Mouse (Mus musculus): ENCODE measurements at regions not wholly inside any gene's neighbourhood (a gene's known extent, or its start where the extent isn't known, plus 50 kb on each side); places are given as distances from the start of the nearest gene placed in this dataset.

DNA sequence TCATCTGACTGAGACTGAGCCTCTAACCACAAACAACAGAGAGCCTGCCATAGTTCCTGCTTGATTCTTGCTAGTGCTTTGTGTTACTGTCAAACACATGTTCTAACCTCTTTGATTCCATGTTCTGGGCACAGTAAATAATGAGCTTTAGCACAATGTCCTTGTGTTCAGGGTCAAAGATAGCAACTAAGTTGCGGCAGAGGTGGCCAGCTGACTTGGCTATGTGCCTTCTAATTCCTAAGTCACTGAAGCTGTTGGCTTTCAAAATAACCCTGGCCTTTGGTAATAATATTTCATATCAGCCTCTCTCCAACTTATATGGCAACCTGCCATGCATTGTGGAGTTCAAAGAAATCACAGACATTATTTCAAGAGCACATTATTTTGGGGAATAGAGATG, 133.3 kb upstream of the 4933402D24Rik start:
- Histone ChIP-seq H3K4me3 (ENCODE audit: low read depth, low read length) (no peak overlapping the region), H3K4me2 (no peak overlapping the region), H3K36me3 (ENCODE audit: insufficient read depth) (no peaks in the 10 kb centered on the region), H3K9me3 (ENCODE audit: low read depth, low read length) (no peaks in the 10 kb centered on the region), H3K4me1 (ENCODE audit: insufficient read depth) (no peaks in the 10 kb centered on the region), H3K27ac (ENCODE audit: low read depth) (no peak overlapping the region), H3K27me3 (ENCODE audit: insufficient read depth, low read length) (no peaks in the 10 kb centered on the region), H3K9ac (no peak overlapping the region)
- no peak for TF ChIP-seq CTCF (IDR thresholded peaks at IDR 0.05; ENCODE audit: low read depth)
- DNase-seq (peak; percentile 68), ATAC-seq (ENCODE audit: insufficient read depth) (peak; percentile 14; the same call in 1 of the 2 replicates)
- 30% methylated on average over 1 of the region's 1 CpGs for WGBS

GRCm38 (mm10) chr1:63899631-63900577, 130.8 kb upstream of the 4933402D24Rik start:
- no peak overlapping the region for H3K4me3 ChIP-seq (ENCODE audit: low read depth, low read length)
- TF ChIP-seq CTCF (IDR thresholded peaks at IDR 0.05; ENCODE audit: low read depth), result no peak
- ATAC-seq (ENCODE audit: insufficient read depth) (no peak), DNase-seq (no peak)
- no peaks in the 10 kb centered on the region for H3K9me3 ChIP-seq (ENCODE audit: low read depth, low read length)
- no peaks in the 10 kb centered on the region for H3K27me3 ChIP-seq (ENCODE audit: insufficient read depth, low read length)
- no peak overlapping the region for H3K27ac ChIP-seq (ENCODE audit: low read depth)
- 78% methylated on average over 10 of the region's 10 CpGs for WGBS
- no peaks in the 10 kb centered on the region for H3K36me3 ChIP-seq (ENCODE audit: insufficient read depth)
- H3K4me2 ChIP-seq, result no peak overlapping the region
- no peaks in the 10 kb centered on the region for H3K4me1 ChIP-seq (ENCODE audit: insufficient read depth)
- H3K9ac ChIP-seq, result no peak overlapping the region

DNA sequence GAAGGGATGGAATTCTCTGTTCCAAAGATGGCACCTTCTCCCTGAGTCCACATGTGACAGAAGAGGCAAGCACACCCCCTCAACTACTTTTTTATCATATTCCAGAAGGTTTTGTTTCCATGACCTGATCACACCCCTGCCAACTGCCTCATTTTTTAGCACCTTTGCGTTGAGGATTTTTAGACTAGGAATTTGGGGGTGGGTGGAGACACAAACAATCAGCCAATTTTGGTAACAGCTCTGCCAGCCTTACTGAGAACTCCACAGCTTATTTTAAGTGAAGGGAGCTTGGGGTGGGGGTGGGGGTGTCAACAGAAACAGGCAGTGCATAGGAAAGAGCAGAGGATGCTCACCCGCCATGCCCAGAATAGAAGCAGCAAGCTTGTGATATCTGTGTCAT, 129.7 kb upstream of the 4933402D24Rik start:
- no peaks in the 10 kb centered on the region for H3K27me3 ChIP-seq (ENCODE audit: insufficient read depth, low read length)
- no peaks in the 10 kb centered on the region for H3K36me3 ChIP-seq (ENCODE audit: insufficient read depth)
- no peak overlapping the region for H3K9ac ChIP-seq
- ATAC-seq (ENCODE audit: insufficient read depth) (no peak), DNase-seq (no peak)
- H3K4me2 ChIP-seq, result no peak overlapping the region
- TF ChIP-seq CTCF (IDR thresholded peaks at IDR 0.05; ENCODE audit: low read depth), result no peak
- WGBS, result 63% methylated on average over 2 of the region's 2 CpGs
- H3K27ac ChIP-seq (ENCODE audit: low read depth), result no peak overlapping the region
- H3K4me1 ChIP-seq (ENCODE audit: insufficient read depth), result no peaks in the 10 kb centered on the region
- no peaks in the 10 kb centered on the region for H3K9me3 ChIP-seq (ENCODE audit: low read depth, low read length)
- no peak overlapping the region for H3K4me3 ChIP-seq (ENCODE audit: low read depth, low read length)

DNA sequence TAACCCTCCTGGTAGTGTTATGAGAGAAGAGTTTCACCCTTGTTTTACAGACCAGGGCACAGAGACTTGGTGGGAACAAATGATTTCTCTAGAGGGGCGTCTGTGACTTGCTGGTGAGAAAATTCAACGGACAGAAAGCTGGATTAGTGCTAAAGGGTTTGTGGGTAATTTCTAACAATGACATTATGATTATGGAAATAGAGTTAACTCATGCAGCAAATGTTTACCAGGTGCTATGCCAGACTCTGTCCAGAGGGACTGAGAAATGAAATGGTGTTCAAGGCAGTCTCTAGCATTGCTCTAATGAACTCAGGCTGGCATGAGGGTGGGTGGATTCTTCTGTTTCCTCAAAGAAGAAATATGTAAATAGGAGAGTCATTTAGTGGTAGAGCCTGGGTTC, 128.5 kb upstream of the 4933402D24Rik start:
- H3K4me1 ChIP-seq (ENCODE audit: insufficient read depth), result no peaks in the 10 kb centered on the region
- H3K4me2 ChIP-seq, result no peak overlapping the region
- DNase-seq (no peak), ATAC-seq (ENCODE audit: insufficient read depth) (no peak)
- no peaks in the 10 kb centered on the region for H3K9me3 ChIP-seq (ENCODE audit: low read depth, low read length)
- H3K9ac ChIP-seq, result no peak overlapping the region
- H3K27me3 ChIP-seq (ENCODE audit: insufficient read depth, low read length), result no peaks in the 10 kb centered on the region
- H3K36me3 ChIP-seq (ENCODE audit: insufficient read depth), result no peaks in the 10 kb centered on the region
- H3K4me3 ChIP-seq (ENCODE audit: low read depth, low read length), result no peak overlapping the region
- TF ChIP-seq CTCF (IDR thresholded peaks at IDR 0.05; ENCODE audit: low read depth), result no peak
- no peak overlapping the region for H3K27ac ChIP-seq (ENCODE audit: low read depth)
- WGBS, result 64% methylated on average over 2 of the region's 2 CpGs

DNA sequence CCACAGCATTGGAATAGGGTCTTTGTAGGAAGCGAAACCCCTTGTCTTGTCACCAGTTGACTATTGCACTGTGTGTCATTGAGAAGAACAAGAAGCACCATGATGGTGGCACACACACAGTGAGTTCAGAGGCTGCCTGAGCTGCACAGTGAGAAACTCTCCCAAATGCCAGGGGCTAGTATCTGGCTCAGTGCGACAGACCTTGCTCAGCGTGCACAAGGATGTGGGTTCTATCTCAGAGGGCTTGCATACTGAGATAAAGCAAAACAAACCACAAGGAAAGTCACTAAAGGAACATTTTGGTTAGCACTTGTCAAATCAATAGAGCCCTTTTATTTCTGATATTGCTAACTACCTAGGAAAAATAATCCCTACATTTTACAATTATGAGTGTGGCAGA, 110.5 kb upstream of the 4933402D24Rik start:
- no peaks in the 10 kb centered on the region for H3K9me3 ChIP-seq (ENCODE audit: low read depth, low read length)
- no peak for TF ChIP-seq CTCF (IDR thresholded peaks at IDR 0.05; ENCODE audit: low read depth)
- H3K27me3 ChIP-seq (ENCODE audit: insufficient read depth, low read length), result no peaks in the 10 kb centered on the region
- no peak overlapping the region for H3K4me3 ChIP-seq (ENCODE audit: low read depth, low read length)
- no peak overlapping the region for H3K9ac ChIP-seq
- ATAC-seq (ENCODE audit: insufficient read depth), result no peak
- no peak for DNase-seq
- H3K4me1 ChIP-seq (ENCODE audit: insufficient read depth), result peaks cover 16% of the 10 kb centered on the region
- no peak overlapping the region for H3K4me2 ChIP-seq
- 71% methylated on average over 3 of the region's 3 CpGs for WGBS
- H3K36me3 ChIP-seq (ENCODE audit: insufficient read depth), result no peaks in the 10 kb centered on the region
- no peak overlapping the region for H3K27ac ChIP-seq (ENCODE audit: low read depth)

DNA sequence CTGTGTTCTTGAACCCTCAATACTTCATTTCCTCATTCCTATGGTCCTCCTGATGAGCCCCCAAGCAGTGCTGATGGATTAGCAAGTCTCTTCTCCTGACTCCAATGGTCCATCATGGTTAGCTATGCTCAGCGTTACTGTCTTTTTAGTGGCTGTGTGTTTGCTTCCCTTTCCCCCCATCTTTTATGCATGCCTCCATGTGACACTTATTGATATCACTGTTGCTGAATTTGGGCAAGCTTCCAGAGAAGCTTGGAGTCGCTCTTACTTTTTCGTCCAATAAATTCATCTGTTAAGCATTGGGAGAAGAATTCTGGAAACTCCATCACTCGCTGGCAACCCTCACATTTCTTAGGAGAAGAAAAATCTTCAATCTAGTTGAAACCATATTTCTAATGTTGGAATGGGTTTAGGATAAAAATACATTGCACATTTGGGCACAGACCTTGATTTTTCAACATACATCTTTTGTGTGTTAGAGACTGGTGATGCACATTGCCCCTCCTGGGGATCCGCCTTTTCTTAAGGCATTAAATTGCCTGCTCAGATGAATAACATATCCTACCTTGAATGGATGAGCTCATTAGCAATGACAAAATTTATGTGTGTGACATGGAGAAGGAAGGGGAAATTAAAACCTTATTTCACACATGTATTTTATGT, 107.7 kb upstream of the 4933402D24Rik start:
- no peaks in the 10 kb centered on the region for H3K9me3 ChIP-seq (ENCODE audit: low read depth, low read length)
- 47% methylated on average over 5 of the region's 5 CpGs for WGBS
- no peak overlapping the region for H3K4me3 ChIP-seq (ENCODE audit: low read depth, low read length)
- ATAC-seq (ENCODE audit: insufficient read depth) (0 out of 2 replicates have a peak, but pooled peaks have one; percentile 8), DNase-seq (peak; percentile 79)
- no peak for TF ChIP-seq CTCF (IDR thresholded peaks at IDR 0.05; ENCODE audit: low read depth)
- peaks cover 16% of the 10 kb centered on the region for H3K4me1 ChIP-seq (ENCODE audit: insufficient read depth)
- H3K27me3 ChIP-seq (ENCODE audit: insufficient read depth, low read length), result no peaks in the 10 kb centered on the region
- no peak overlapping the region for H3K9ac ChIP-seq
- no peak overlapping the region for H3K4me2 ChIP-seq
- H3K36me3 ChIP-seq (ENCODE audit: insufficient read depth), result no peaks in the 10 kb centered on the region
- no peak overlapping the region; the same call in 1 of the 2 replicates for H3K27ac ChIP-seq (ENCODE audit: low read depth)

- Histone ChIP-seq H3K4me3 (ENCODE audit: low read depth, low read length) (no peak overlapping the region), H3K9ac (no peak overlapping the region), H3K9me3 (ENCODE audit: low read depth, low read length) (no peaks in the 10 kb centered on the region), H3K36me3 (ENCODE audit: insufficient read depth) (no peaks in the 10 kb centered on the region), H3K4me2 (no peak overlapping the region), H3K27me3 (ENCODE audit: insufficient read depth, low read length) (no peaks in the 10 kb centered on the region), H3K4me1 (ENCODE audit: insufficient read depth) (peaks cover 16% of the 10 kb centered on the region), H3K27ac (ENCODE audit: low read depth) (no peak overlapping the region)
- DNase-seq (peak; percentile 84), ATAC-seq (ENCODE audit: insufficient read depth) (peak; percentile 95)
- WGBS, result 46% methylated on average over 3 of the region's 3 CpGs
- no peak for TF ChIP-seq CTCF (IDR thresholded peaks at IDR 0.05; ENCODE audit: low read depth)
Measured at GRCm38 (mm10) chr1:63875297-63875962, 106.4 kb upstream of the 4933402D24Rik start.

Data from lung, embryonic 14.5 days (tissue).